Comparison of ENCODE assay signal across 12 mouse cellular contexts in the genomic region with DNA sequence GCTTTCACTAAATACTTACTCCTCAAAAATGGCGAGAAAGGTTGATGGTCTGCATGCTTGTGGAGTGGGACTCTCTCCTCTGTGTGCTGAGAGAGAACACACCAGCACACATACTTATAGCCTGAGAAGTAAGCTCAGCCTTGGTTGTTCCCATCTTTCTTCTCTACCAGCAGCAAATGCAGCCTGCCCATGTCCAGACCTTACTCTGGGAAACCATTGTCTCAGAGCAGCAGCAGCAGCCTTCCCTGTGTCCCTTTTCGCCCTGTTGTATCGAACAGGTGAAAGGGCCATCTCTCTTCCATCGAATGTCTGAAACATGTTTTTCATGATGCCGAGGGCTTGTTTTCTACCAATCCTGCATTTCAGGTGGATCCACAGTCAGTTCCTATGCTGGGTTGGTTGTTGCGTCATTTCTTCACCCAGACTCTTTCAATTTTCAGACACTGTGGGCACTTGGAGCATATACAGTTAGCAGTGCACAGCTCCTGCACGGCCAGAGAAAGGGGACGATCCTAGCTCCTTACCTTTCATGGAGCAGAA.
DNase-seq lines count a peak whose midpoint lies in the region; ATAC-seq and TF ChIP-seq lines count a peak whose summit lies in the region.
"Had no signal": no experiment of that assay in that cellular context is flagged by ENCODE, and none has a peak within 500 bp of the region (broad histone marks: within the 10 kb centered on the region; RNA-seq: fewer than 3 reads in every experiment).

No protein-coding gene starts in this region.

- WGBS in kidney, embryonic 15.5 days: 84% methylated on average over 8 of the region's 8 CpGs
- 88% methylated on average over 8 of the region's 8 CpGs for WGBS in intestine, postnatal 0 days
- WGBS in liver, embryonic 11.5 days: 87% methylated on average over 8 of the region's 8 CpGs

- no peak overlapping the region for H3K4me2 ChIP-seq in kidney, embryonic 15.5 days
- H3K4me2 ChIP-seq in intestine, postnatal 0 days (replicated peaks; ENCODE audit: low read depth): peak overlapping the region; percentile 10; the same call in 1 of the 2 replicates
- H3K4me2 ChIP-seq in liver, embryonic 11.5 days: no peak overlapping the region
- H3K4me2 ChIP-seq: liver, embryonic 13.5 days had no signal

- H3K9me3 ChIP-seq in kidney, embryonic 15.5 days (replicated peaks): no peaks in the 10 kb centered on the region
- no peaks in the 10 kb centered on the region for H3K9me3 ChIP-seq in intestine, postnatal 0 days (ENCODE audit: control insufficient read depth)
- no peaks in the 10 kb centered on the region for H3K9me3 ChIP-seq in liver, embryonic 11.5 days (ENCODE audit: control insufficient read depth, low read length)
- H3K9me3 ChIP-seq: liver, embryonic 13.5 days had no signal

- TF ChIP-seq CTCF in bone marrow macrophage, adult 2 months (IDR thresholded peaks at IDR 0.05; ENCODE audit: low read depth, low read length): no peak
- no peak for TF ChIP-seq CTCF in intestine, postnatal 0 days (IDR thresholded peaks at IDR 0.05; ENCODE audit: low read depth)

- peak overlapping the region; percentile 57 for H3K27ac ChIP-seq in kidney, embryonic 15.5 days
- H3K27ac ChIP-seq in bone marrow macrophage, adult 2 months (ENCODE audit: insufficient read depth, low read depth, low read length): peak overlapping the region; percentile 50
- no peak overlapping the region for H3K27ac ChIP-seq in intestine, postnatal 0 days (ENCODE audit: low read depth, low read length)
- no peak overlapping the region for H3K27ac ChIP-seq in liver, embryonic 11.5 days (ENCODE audit: low read depth, low read length)
- H3K27ac ChIP-seq: liver, embryonic 13.5 days had no signal

- no peak for TF ChIP-seq POLR2A in bone marrow macrophage, adult 2 months (IDR thresholded peaks at IDR 0.05; ENCODE audit: borderline replicate concordance, low read depth, low read length)

- no peak overlapping the region for H3K4me3 ChIP-seq in kidney, embryonic 15.5 days (replicated peaks)
- no peak overlapping the region for H3K4me3 ChIP-seq in bone marrow macrophage, adult 2 months (ENCODE audit: insufficient read depth, low read length)
- H3K4me3 ChIP-seq in intestine, postnatal 0 days (ENCODE audit: low read depth, low read length): no peak overlapping the region
- no peak overlapping the region for H3K4me3 ChIP-seq in liver, embryonic 11.5 days (ENCODE audit: low read depth, low read length)
- H3K4me3 ChIP-seq: liver, embryonic 13.5 days had no signal

- H3K36me3 ChIP-seq in kidney, embryonic 15.5 days: peaks cover 23% of the 10 kb centered on the region
- peaks cover 9% of the 10 kb centered on the region for H3K36me3 ChIP-seq in intestine, postnatal 0 days (ENCODE audit: control insufficient read depth, insufficient read depth)
- H3K36me3 ChIP-seq in liver, embryonic 11.5 days (ENCODE audit: control insufficient read depth, insufficient read depth, low read length): peaks cover 2% of the 10 kb centered on the region; the same call in 1 of the 2 replicates

- H3K27me3 ChIP-seq in kidney, embryonic 15.5 days: no peaks in the 10 kb centered on the region
- H3K27me3 ChIP-seq in intestine, postnatal 0 days (replicated peaks; ENCODE audit: control insufficient read depth, insufficient read depth, low read length): no peaks in the 10 kb centered on the region
- no peaks in the 10 kb centered on the region for H3K27me3 ChIP-seq in liver, embryonic 11.5 days (replicated peaks; ENCODE audit: control insufficient read depth, insufficient read depth, low read length)
- H3K27me3 ChIP-seq: liver, embryonic 13.5 days had no signal

- ATAC-seq in kidney, embryonic 15.5 days (replicated peaks; ENCODE audit: low FRiP score): no peak
- ATAC-seq in intestine, postnatal 0 days: no peak
- no peak for ATAC-seq in liver, embryonic 11.5 days (replicated peaks; ENCODE audit: low FRiP score)

- H3K4me1 ChIP-seq in kidney, embryonic 15.5 days: peaks cover 97% of the 10 kb centered on the region
- H3K4me1 ChIP-seq in bone marrow macrophage, adult 2 months (ENCODE audit: control insufficient read depth, insufficient read depth, low read length): peaks cover 75% of the 10 kb centered on the region
- peaks cover 6% of the 10 kb centered on the region; the same call in 1 of the 2 replicates for H3K4me1 ChIP-seq in intestine, postnatal 0 days (replicated peaks; ENCODE audit: control insufficient read depth, insufficient read depth, low read length)
- H3K4me1 ChIP-seq in liver, embryonic 11.5 days (replicated peaks; ENCODE audit: control insufficient read depth, insufficient read depth, low read length): peaks cover 23% of the 10 kb centered on the region

- no peak overlapping the region for H3K9ac ChIP-seq in kidney, embryonic 15.5 days
- H3K9ac ChIP-seq in intestine, postnatal 0 days (ENCODE audit: low read depth, low read length): no peak overlapping the region
- H3K9ac ChIP-seq in liver, embryonic 11.5 days (ENCODE audit: low read depth, low read length): no peak overlapping the region
- H3K9ac ChIP-seq: liver, embryonic 13.5 days had no signal

- DNase-seq in adrenal gland, adult 2 months: peak; percentile 33
- no peak for DNase-seq in adrenal gland, postnatal 10 days
- DNase-seq in kidney, adult 9 months: no peak
- DNase-seq in liver, embryonic 11.5 days (ENCODE audit: low spot score): no peak
- DNase-seq in ovary, adult 18-20 months (ENCODE audit: low spot score): no peak
- DNase-seq: cerebellum, adult 9-10 months; kidney, postnatal 14 days; liver, embryonic 13.5 days; retina, postnatal 1 day had no signal

Comparison
In these comparisons a context has a peak if more than half of its experiments do, and no peak if none do; other contexts are left out.
1. H3K27ac ChIP-seq: peak in kidney, embryonic 15.5 days (single experiment) and bone marrow macrophage, adult 2 months (single experiment); none in intestine, postnatal 0 days (single experiment) and liver, embryonic 11.5 days (single experiment).